Mouse (Mus musculus) gastrocnemius, adult 2 months (tissue): Measurements from ENCODE around the gene Lrrc9. TPM values are rescaled to one million over a fixed set of nuclear protein-coding genes. Genes with fewer than 3 reads are reported as not detected.
A peak's percentile ranks its signal among the peaks of the same experiment; 100 is the strongest.

ENCODE experiments used
- DNase-seq: peaks from one replicate; pipeline ENCODE4 v3.0.0; 2022
- H3K27ac ChIP-seq: fragments of 200-600 bp; 2 replicates; pipeline ENCODE4 v1.8.1; 2022; ENCODE audit warnings: mild to moderate bottlenecking
- H3K4me3 ChIP-seq: fragments of 200-600 bp; 2 replicates; pipeline ENCODE4 v1.8.1; 2022; ENCODE audit warnings: mild to moderate bottlenecking, moderate library complexity
- CTCF ChIP-seq: fragments of 200-600 bp; IDR thresholded peaks from 2 replicates; pipeline ENCODE4 v1.8.1; 2022; ENCODE audit warnings: antibody characterized with exemption, mild to moderate bottlenecking, moderate library complexity
- intact Hi-C: fragments of 180-260 bp; cut with DNase I; formaldehyde crosslinking; loops from one replicate; pipeline ENCODE4 v1.15.1; 2025
- total RNA-seq, 2 experiments: library from RNA; stranded (reverse); gene quantifications; 2 replicates each; pipeline ENCODE4 v1.2.3; 2021

Gene Lrrc9
- total RNA-seq, 2 experiments from 2014 or later = 0.10 TPM; not detected in 1

DNA sequence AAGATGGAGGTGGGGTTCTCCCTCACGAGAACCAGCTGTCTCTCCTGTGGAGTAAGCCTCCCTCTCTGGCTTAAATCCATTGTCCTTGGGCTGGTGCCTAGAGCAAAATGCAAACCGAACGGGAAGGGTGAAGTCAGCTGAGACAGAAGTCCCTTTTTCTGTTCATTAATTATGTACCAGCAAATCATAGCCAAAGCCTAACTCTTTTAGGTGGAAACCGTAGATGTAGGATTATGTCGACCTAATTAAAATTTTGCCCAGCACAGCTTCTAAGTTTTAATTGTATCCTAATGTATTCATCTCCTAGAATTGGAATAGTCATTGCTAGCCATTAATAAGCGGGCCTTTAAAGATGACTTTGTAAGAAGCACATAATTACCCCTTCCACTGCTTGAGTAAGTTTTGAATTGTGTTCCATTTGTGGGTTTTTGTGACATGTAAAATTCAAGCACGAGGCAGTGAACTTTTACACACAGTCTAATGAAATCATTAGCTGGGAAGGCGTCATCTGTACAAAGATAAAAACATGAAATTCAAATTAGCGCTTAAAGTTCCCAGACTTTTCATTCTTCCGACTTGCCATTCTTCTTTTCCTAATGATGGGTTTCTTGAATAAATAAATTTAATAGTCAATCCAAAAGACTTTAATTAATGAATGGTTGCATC, 3.9 kb upstream of the Lrrc9 start:
- H3K27ac ChIP-seq = no peak overlapping the region
- TF ChIP-seq CTCF = no peak
- intact Hi-C loops = no loop called here
- DNase-seq = no peak
- no peak overlapping the region for H3K4me3 ChIP-seq

DNA sequence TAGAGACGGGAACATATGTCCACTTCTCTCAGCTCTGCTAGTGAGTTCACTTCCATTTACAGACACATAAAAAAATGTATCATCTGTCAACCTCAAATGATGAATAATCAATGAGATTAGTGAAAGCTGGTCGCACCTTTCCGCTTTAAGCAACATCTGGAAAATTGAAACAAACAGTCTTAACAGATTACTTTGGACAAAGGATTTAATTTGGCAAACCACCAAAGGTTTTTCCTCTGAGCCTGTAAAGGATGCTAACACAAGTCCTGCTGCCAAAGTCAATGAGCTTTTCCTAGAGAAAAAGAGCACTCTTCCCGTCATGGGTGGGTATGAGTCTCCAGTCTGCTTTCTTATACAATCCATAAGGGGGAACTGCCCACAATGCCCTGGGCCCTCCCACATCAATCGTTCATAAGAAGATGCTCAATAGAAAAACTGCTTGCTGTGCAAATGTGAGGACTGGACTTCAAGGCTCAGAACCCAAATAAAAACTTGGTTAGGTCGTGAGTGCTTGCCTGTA, 2.6 kb upstream of the Lrrc9 start:
- DNase-seq = no peak
- intact Hi-C loops = no loop called here
- Histone ChIP-seq H3K27ac (no peak overlapping the region; the same call in 1 of the 2 replicates), H3K4me3 (no peak overlapping the region)
- TF ChIP-seq CTCF = no peak

DNA sequence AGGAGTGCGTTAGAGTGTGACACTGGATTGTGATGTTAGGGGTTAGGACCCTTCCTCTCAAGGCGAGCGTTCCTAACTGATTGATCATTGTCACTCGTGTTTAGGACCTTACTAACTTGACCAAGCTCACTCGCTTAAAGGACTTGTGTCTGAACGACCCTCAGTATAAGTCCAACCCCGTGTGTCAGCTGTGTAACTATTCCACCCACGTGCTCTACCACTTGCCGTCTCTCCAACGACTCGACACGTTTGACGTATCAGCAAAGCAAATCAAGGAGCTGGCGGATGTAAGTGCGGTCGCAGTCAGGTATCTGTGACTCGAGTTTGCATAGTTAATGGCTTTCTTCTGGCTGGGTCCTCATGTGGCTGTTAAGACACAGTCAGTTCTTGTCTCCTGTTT, 12.3 kb downstream of the Lrrc9 start:
- DNase-seq = no peak
- TF ChIP-seq CTCF = no peak
- intact Hi-C loops = no loop called here
- no peak overlapping the region for H3K4me3 ChIP-seq
- H3K27ac ChIP-seq = no peak overlapping the region

DNA sequence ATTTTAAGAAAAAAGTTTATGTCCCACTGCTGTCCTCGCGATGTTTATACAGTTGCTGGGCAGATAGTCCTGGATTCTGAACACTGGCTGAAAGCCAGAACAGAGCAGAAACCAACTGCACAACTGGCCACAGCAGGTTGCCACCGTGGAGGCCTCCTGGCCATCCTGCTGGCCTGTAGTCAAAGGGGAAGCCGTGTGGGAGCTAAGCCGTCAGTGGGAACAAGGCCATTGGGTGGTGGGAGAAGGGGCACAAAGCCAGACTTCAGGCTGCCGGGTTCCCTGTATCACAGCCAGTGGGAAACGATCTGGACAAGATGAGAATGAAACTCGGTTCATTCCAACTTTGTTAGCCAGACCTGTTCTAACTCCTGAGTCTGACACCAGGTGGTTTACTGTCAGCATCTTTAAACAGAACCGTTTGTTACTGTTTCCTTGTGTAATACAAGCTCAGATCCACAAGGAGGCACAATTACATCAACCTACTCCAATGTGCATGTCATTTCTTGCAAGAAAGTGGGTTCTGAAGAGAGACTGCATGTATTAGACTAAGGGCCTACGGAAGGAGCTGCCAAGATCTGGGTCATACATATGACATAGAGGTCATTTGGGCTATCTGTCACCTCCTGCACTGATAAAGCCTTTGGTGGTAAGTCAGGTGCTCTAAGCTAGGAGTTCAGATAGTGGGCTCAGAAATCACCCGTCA, 19.7 kb downstream of the Lrrc9 start:
- no peak for DNase-seq
- intact Hi-C loops = loop anchor here (5.0 kb wide), 4 partner anchors 56 to 516 kb away; no protein-coding TSS in a partner anchor
- Histone ChIP-seq H3K27ac (no peak overlapping the region), H3K4me3 (peak overlapping the region; percentile 43; the same call in 1 of the 2 replicates)
- TF ChIP-seq CTCF = no peak; the same call in 1 of the 2 replicates

DNA sequence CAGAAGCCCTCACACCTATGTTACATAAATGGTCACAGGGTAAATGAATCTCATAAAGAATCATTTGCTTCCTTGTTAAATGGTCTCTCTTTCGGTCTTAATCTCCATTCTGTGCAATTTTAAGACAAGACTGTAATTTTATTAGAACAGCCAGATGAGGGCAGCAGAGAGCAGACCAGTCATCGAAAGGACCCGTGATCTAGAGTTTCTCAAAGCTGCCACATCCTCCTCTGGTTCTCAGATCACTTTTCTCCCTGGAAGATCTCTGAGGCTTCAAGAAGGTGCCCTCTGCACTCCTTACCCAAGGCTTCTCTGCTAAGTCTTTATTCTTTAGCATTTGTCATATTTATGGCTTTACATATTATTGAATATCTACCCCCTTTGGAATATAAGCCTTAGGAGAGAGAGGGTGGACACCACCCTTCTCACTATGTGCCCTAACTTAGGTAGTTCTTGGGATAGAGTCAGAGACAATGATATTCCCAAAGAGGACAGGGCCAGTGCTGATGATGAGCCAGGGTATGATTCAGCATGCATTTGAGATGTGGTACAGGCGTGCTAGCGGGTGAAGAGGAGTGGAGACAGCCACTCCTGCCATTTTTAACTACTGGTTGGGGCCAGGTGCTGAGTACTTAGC, 20.3 kb downstream of the Lrrc9 start:
- peak; percentile 73 for TF ChIP-seq CTCF
- H3K27ac ChIP-seq = no peak overlapping the region
- DNase-seq = peak; percentile 51

DNA sequence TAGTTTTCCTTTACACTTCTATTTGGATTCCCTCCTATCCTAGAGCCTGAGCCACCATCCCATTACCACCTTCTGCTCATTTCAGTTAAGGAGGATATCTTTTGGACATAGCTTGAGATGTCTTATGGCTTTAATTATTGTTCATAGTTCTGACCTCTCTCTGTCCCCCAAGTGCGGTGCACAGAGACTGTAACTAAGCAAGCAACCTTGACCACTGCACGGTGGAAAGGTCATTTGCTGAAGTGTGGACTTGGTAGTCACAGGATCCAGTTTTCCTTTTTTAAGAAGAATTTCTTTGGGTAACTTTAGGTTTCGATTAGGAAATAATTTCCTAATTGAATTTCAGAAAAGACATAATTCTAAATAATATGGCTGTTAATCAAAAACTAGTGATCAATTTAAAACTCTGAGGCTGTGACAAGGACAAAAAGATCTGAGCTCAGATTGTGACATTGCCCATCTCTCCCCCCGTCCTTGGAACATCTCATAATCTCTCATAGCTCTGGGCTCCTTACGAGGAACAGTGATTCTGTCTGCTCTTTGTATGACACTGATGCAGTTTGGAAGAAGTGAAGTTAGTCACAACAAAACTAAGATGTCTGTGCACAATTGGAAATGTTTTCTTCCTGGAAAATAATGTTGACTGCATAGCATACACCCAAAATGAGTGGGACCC, 24.3 kb downstream of the Lrrc9 start:
- intact Hi-C loops = no loop called here
- TF ChIP-seq CTCF = no peak
- H3K4me3 ChIP-seq = no peak overlapping the region
- H3K27ac ChIP-seq = no peak overlapping the region
- no peak for DNase-seq

More for the DNA sequence above, 20.3 kb downstream of the Lrrc9 start:
- intact Hi-C loops = loop anchor here (5.0 kb wide), 4 partner anchors 55 to 515 kb away; no protein-coding TSS in a partner anchor
- peak overlapping the region; percentile 43; the same call in 1 of the 2 replicates for H3K4me3 ChIP-seq

DNA sequence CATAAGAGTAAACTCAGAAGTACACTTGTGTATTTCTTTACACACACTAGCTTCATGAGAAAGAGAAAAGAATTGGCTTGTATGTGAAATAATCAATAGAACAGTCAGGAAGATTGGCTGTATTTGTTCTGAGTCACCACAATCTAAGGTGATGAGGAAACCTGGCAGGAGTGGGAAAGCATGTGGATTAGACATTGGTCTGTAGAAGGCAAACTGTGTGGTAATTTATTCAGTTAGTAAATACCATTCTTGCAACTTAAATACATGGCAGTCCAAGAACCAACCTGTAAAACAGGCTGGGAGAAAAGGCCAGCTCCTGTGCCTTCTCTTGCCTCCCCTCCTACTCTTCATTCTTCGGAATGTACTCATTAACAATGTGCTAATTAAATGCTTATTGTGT, 25.6 kb downstream of the Lrrc9 start:
- intact Hi-C loops = no loop called here

DNA sequence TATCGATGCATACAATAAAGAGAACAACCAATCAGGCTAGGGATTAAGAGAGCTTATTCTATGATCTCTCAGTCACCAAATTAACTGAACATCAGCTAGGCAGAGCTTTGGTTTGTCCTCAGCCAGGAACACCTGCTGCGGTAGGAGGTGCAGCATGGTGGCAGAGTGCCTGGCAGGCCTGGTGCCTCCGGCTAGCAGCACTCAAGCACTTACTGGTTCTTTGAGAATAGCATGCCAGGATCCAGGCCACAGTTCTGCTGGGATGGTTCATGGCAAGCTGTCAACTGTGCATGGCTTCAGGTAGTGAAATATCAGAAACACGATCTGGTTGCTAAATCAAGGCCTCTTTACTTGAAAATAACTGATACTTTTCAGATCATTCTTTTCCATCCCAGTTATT, 26.1 kb downstream of the Lrrc9 start:
- no peak for TF ChIP-seq CTCF
- no peak for DNase-seq
- Histone ChIP-seq H3K27ac (no peak overlapping the region), H3K4me3 (no peak overlapping the region)
- intact Hi-C loops = no loop called here

More for the DNA sequence above, 25.6 kb downstream of the Lrrc9 start:
- no peak for DNase-seq
- no peak overlapping the region for H3K4me3 ChIP-seq
- TF ChIP-seq CTCF = no peak
- H3K27ac ChIP-seq = no peak overlapping the region

DNA sequence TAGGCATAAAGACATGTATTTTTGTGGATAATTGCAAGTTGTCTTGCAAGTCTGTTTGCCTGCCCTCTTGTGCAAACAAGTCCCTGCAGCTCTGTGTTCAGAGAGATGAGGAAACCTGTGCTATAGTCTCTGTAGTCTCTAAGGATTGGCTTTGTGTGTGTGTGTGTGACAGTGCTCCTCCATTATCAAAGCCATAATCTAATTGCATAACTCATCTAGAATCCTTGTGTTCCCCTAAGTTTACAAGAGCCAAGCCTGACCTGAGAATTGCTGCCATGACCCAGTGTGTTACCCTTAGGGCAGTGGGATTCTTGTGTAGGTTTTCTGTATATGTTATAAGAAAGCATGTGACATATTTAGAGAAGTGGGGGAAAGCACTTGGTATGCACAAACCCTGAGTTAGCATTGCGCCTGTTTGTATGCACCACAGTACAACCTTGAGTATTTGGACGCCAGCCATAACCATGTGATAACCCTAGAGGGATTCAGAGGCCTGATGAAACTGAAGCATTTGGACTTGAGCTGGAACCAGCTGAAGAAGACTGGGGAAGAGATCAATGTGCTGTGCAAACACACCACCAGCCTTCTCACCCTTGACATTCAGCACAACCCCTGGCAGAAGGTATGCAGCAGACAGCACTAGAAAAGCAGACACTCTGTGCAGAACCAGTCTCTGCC, 35.2 kb downstream of the Lrrc9 start:
- H3K4me3 ChIP-seq = no peak overlapping the region
- no peak for DNase-seq
- H3K27ac ChIP-seq = no peak overlapping the region
- TF ChIP-seq CTCF = no peak
- intact Hi-C loops = no loop called here

DNA sequence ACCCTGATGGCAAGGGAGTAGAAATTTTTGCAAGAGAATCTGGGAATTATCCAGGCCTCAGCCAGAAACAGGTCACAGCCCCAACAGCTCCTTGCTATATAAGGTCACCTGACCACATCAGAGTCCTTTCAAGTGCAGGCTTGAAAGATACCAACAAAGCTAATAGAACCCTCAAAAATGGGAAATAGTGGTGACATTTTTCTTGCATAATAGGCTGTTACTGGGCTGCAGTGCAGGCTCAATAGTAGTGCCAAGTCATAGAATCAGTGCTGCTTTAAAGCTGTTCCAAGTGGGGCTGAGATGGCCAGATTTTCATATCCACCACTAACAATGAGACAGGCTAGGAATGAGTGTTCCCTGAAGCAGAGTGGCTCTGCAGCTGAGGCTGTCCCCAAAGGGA, 40.6 kb downstream of the Lrrc9 start:
- TF ChIP-seq CTCF = no peak
- intact Hi-C loops = no loop called here
- Histone ChIP-seq H3K4me3 (no peak overlapping the region), H3K27ac (no peak overlapping the region)
- DNase-seq = no peak

DNA sequence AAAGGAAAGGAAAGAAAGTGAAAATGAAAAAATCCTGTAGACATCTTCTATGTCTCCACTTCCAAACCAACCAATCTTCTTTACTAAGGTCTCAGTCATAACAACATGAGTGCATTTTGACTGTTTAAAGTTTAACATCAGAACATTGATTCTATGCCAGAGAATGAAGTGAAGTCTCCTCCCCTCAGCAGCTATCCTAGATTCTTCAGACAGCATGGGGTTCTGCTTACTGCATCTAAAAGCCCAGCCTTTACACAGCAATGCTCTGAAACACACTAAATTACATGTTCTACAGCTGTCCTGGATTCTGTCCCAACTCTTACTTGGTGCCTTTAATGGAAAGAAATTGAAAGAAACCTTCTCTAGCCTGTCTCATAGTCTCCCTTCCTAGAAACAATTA, 43.2 kb downstream of the Lrrc9 start:
- TF ChIP-seq CTCF = no peak
- Histone ChIP-seq H3K27ac (no peak overlapping the region), H3K4me3 (no peak overlapping the region)
- DNase-seq = no peak
- intact Hi-C loops = no loop called here

DNA sequence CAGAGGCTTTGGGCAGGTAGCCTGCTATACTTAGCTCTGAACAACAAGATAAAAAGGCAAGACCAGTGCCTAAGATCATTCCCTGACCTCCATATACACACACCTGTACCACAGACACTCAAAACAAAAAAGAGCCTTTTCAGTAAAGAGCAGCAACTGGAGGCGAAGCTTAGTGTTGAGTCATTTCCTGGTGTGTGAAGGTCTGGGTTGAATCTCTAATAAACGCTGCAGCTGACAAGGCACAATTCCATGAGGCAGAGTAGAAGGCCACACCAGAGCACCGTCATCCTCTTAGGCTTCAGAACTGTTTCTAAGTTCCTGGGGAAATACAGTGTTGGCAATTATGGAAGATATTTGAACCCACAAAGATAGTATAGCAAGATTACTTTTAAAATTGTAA, 45.8 kb downstream of the Lrrc9 start:
- DNase-seq = no peak
- Histone ChIP-seq H3K27ac (no peak overlapping the region), H3K4me3 (no peak overlapping the region)
- intact Hi-C loops = no loop called here
- no peak for TF ChIP-seq CTCF
